Mouse (Mus musculus) midbrain, embryonic 10.5 days (tissue): ENCODE measurements at regions not wholly inside any gene's neighbourhood (a gene's known extent, or its start where the extent isn't known, plus 50 kb on each side); places are given as distances from the start of the nearest gene placed in this dataset.

ENCODE experiments used
- DNase-seq: peaks from one replicate; pipeline ENCODE4 v3.0.0-alpha.2; 2017; ENCODE audit warnings: low spot score
- H3K27ac ChIP-seq: fragments of 300-500 bp; sonication (generic); replicated peaks from 2 replicates; pipeline ENCODE4 v1.5.1; 2016; ENCODE audit warnings: mild to moderate bottlenecking
- H3K27me3 ChIP-seq: fragments of 300-500 bp; sonication (generic); 2 replicates; pipeline ENCODE4 v1.6.1; 2016; ENCODE audit warnings: low read depth, mild to moderate bottlenecking; ENCODE audit not compliant: poor library complexity, severe bottlenecking
- H3K36me3 ChIP-seq: fragments of 300-500 bp; sonication (generic); 2 replicates; pipeline ENCODE4 v1.6.1; 2016; ENCODE audit warnings: mild to moderate bottlenecking, moderate library complexity
- H3K4me1 ChIP-seq: fragments of 300-500 bp; sonication (generic); 2 replicates; pipeline ENCODE4 v1.6.1; 2016
- H3K4me3 ChIP-seq: fragments of 300-500 bp; sonication (generic); 2 replicates; pipeline ENCODE4 v1.5.1; 2016; ENCODE audit warnings: mild to moderate bottlenecking, moderate library complexity
- H3K9me3 ChIP-seq: fragments of 300-500 bp; sonication (generic); replicated peaks from 2 replicates; pipeline ENCODE4 v1.6.1; 2016; ENCODE audit warnings: mild to moderate bottlenecking
- WGBS: fragments of 180-500 bp; shearing (Covaris S2); methylation state at CpG from one replicate; pipeline ENCODE4 v1.1.7; 2016; 5-methylcytosine and 5-hydroxymethylcytosine counted together

- Histone ChIP-seq H3K4me1 (no peaks in the 10 kb centered on the region), H3K27me3 (no peaks in the 10 kb centered on the region), H3K36me3 (no peaks in the 10 kb centered on the region), H3K27ac (no peak overlapping the region), H3K9me3 (no peaks in the 10 kb centered on the region), H3K4me3 (no peak overlapping the region)
- WGBS: 80% methylated on average over 2 of the region's 2 CpGs
- DNase-seq: no peak
These were observed 382.5 kb upstream of the Rack1 start for GRCm38 (mm10) chr11:48417615-48418014.

GRCm38 (mm10) chr11:48398032-48398431, 402.1 kb upstream of the Rack1 start:
- Histone ChIP-seq H3K9me3 (no peaks in the 10 kb centered on the region), H3K4me3 (no peak overlapping the region), H3K4me1 (no peaks in the 10 kb centered on the region), H3K27me3 (no peaks in the 10 kb centered on the region), H3K27ac (no peak overlapping the region), H3K36me3 (no peaks in the 10 kb centered on the region)
- DNase-seq: no peak
- 75% methylated on average over 2 of the region's 2 CpGs for WGBS

DNA sequence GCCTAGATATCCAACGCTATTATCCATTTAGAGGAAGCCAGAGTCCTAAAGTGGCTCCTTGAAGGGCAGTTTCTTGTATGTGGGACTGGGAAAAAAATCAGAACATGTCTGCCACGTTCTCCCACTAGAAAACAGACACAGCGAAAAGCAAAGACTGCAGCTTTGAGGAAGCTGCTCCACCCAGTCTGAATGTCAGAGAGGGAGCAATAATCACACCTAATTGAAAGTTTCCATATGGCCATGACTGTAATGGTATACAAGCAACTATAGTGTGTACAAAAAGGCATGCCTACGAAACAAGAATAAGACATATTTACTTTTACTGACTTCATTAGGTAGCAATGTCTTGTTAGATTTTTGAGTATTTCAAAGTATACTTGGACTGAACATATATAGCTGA, 392.7 kb upstream of the Sgcd start:
- Histone ChIP-seq H3K36me3 (no peaks in the 10 kb centered on the region), H3K4me3 (no peak overlapping the region), H3K9me3 (no peaks in the 10 kb centered on the region), H3K27me3 (no peaks in the 10 kb centered on the region), H3K27ac (no peak overlapping the region), H3K4me1 (peaks cover 19% of the 10 kb centered on the region)
- no peak for DNase-seq
- WGBS: 86% methylated on average over 4 of the region's 4 CpGs

GRCm38 (mm10) chr11:48378044-48378443, 389.3 kb upstream of the Sgcd start:
- H3K27ac ChIP-seq: no peak overlapping the region
- no peaks in the 10 kb centered on the region for H3K36me3 ChIP-seq
- H3K4me1 ChIP-seq: peaks cover 20% of the 10 kb centered on the region
- no peaks in the 10 kb centered on the region for H3K9me3 ChIP-seq
- H3K4me3 ChIP-seq: no peak overlapping the region
- no peaks in the 10 kb centered on the region for H3K27me3 ChIP-seq
- no peak for DNase-seq
- 59% methylated on average over 4 of the region's 4 CpGs for WGBS

DNA sequence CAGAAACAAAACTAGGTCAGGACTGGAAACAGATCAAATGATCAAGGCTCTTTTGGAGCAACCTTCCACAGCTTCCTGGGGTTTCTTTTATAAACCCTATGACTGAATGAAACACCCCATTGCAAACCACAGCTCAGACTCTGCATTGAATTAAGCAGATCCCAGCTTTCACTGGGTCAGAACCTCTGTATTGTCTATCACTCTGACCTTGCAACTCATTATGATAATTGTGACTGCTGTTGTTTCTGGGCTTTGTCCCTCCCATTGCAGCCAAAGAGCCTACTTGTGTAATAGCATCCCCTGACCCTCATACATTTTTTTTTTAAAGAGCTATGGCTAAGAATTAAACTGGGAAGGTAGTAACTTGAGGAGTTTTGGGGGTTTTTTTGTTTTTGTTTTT, 388.5 kb upstream of the Sgcd start:
- DNase-seq: no peak

DNA sequence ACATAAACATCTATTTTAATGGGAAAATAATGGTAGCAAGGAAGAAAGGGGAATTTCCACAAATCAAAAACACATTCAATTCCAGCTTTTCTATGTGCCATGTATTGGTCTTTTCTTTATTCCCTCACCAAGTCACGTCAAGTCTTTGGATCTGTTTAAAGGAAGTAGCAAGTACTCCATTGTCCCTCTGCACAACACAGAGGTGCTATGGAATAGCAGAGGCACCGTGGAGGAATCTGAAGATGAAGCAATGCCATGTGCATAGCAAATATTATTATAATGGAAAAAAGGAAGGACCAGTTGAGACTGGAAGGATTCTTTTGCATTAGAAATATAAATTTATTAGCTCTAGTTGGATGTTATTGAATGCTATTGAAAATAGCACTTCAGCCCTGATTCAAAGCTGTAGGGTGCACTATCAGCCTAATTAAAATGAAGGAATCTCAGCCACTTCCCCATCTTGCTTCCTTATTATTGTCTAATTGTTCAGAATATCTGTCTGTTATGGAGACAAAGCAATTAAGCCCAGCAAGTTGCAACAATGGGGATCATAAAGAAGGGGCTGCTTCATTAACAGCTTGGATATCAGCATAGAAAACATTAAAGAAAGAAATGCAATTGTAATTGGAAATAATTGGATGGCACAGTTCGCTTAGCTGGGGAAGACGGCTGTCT, 362.7 kb upstream of the Sgcd start:
- no peak for DNase-seq
- no peak overlapping the region for H3K4me3 ChIP-seq
- H3K27ac ChIP-seq: no peak overlapping the region
- H3K9me3 ChIP-seq: no peaks in the 10 kb centered on the region
- no peaks in the 10 kb centered on the region for H3K36me3 ChIP-seq
- H3K27me3 ChIP-seq: no peaks in the 10 kb centered on the region
- 87% methylated on average over 4 of the region's 4 CpGs for WGBS
- H3K4me1 ChIP-seq: no peaks in the 10 kb centered on the region

More for the DNA sequence above, 388.5 kb upstream of the Sgcd start:
- H3K4me1 ChIP-seq: peaks cover 20% of the 10 kb centered on the region
- no peak overlapping the region for H3K27ac ChIP-seq
- no peaks in the 10 kb centered on the region for H3K27me3 ChIP-seq
- no peaks in the 10 kb centered on the region for H3K36me3 ChIP-seq
- no peak overlapping the region for H3K4me3 ChIP-seq
- H3K9me3 ChIP-seq: no peaks in the 10 kb centered on the region

DNA sequence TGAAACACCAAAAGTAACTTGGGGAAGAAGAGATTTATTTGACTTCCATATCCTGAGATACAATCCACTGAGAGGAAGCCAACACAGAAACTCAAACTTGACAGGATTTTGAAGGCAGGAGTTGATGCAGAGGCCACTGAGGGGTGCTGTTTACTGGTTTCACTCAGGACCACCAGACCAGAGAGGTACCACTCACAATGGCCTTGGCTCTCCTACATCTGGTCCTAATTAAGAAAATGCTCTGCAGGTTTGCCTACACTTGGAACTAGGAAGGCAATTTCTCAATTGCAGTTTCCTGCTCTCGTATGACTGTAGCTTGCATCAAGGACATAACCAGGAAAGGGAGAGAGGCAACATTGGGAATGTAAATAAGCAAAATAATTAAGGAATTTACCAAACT, 325.7 kb upstream of the Sgcd start:
- Histone ChIP-seq H3K4me3 (no peak overlapping the region), H3K36me3 (no peaks in the 10 kb centered on the region), H3K4me1 (no peaks in the 10 kb centered on the region), H3K27ac (no peak overlapping the region), H3K27me3 (no peaks in the 10 kb centered on the region), H3K9me3 (no peaks in the 10 kb centered on the region)
- DNase-seq: no peak
- 48% methylated on average over 1 of the region's 1 CpGs for WGBS

GRCm38 (mm10) chr11:48295370-48295769, 306.6 kb upstream of the Sgcd start:
- no peak overlapping the region for H3K4me3 ChIP-seq
- 85% methylated on average over 3 of the region's 3 CpGs for WGBS
- no peaks in the 10 kb centered on the region for H3K27me3 ChIP-seq
- H3K36me3 ChIP-seq: no peaks in the 10 kb centered on the region
- H3K9me3 ChIP-seq: no peaks in the 10 kb centered on the region
- no peak for DNase-seq
- no peaks in the 10 kb centered on the region for H3K4me1 ChIP-seq
- no peak overlapping the region for H3K27ac ChIP-seq

- Histone ChIP-seq H3K27me3 (no peaks in the 10 kb centered on the region), H3K4me3 (no peak overlapping the region), H3K9me3 (no peaks in the 10 kb centered on the region), H3K4me1 (no peaks in the 10 kb centered on the region), H3K27ac (no peak overlapping the region), H3K36me3 (no peaks in the 10 kb centered on the region)
- 91% methylated on average over 3 of the region's 3 CpGs for WGBS
- DNase-seq: no peak
These were observed 273.7 kb upstream of the Sgcd start for GRCm38 (mm10) chr11:48262492-48262891.

DNA sequence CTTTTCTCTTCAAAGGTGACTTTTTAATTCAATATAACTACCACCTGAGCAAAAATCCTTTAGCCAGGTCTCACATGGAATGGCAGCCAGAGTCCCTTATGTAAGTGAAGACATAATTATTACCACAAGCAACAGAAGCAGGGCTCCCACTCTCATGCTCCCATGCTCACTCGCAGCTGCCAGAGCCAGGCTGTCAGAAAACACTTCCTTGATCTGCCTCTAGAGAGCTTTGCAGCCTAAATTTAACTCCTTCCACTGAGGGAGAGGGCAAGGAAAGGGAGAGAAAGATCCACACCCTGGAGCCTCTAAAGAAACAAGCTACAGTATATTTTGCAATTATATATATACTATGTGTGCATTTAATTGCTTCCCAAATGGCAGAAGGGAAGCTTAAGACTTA, 272.3 kb upstream of the Sgcd start:
- Histone ChIP-seq H3K27ac (no peak overlapping the region), H3K4me3 (no peak overlapping the region), H3K27me3 (no peaks in the 10 kb centered on the region), H3K36me3 (no peaks in the 10 kb centered on the region), H3K9me3 (no peaks in the 10 kb centered on the region), H3K4me1 (no peaks in the 10 kb centered on the region)
- no peak for DNase-seq
- 66% methylated on average over 1 of the region's 1 CpGs for WGBS

GRCm38 (mm10) chr11:48250678-48251317, 262.0 kb upstream of the Sgcd start:
- H3K27me3 ChIP-seq: no peaks in the 10 kb centered on the region
- WGBS: 59% methylated on average over 4 of the region's 4 CpGs
- H3K27ac ChIP-seq: no peak overlapping the region
- H3K4me1 ChIP-seq: no peaks in the 10 kb centered on the region
- no peaks in the 10 kb centered on the region for H3K9me3 ChIP-seq
- no peak overlapping the region for H3K4me3 ChIP-seq
- DNase-seq: no peak
- H3K36me3 ChIP-seq: no peaks in the 10 kb centered on the region

GRCm38 (mm10) chr11:48249315-48249714, 260.5 kb upstream of the Sgcd start:
- DNase-seq: no peak
- Histone ChIP-seq H3K36me3 (no peaks in the 10 kb centered on the region), H3K4me1 (no peaks in the 10 kb centered on the region; the same call in 1 of the 2 replicates), H3K9me3 (no peaks in the 10 kb centered on the region), H3K27me3 (no peaks in the 10 kb centered on the region), H3K27ac (no peak overlapping the region), H3K4me3 (no peak overlapping the region)
- 69% methylated on average over 1 of the region's 1 CpGs for WGBS

DNA sequence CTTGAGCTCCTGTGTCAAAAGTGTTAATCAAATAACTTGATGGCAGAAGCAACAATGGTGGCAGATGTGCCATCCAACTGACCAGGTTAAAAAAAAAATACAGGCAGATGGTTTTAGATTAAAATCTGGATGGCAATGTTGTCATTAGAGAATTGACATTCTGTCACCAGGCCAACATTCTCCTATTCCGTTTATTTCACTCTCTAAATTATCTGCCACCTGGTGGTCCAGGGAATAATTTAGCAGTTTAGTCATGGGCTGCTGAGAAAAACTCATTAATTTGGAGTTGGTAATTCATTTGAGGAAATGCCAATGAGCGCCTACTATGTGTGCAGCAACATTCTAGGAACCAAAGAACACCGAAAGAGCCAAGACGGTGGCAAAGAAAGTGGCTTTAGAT, 232.4 kb upstream of the Sgcd start:
- H3K4me1 ChIP-seq: no peaks in the 10 kb centered on the region
- 79% methylated on average over 4 of the region's 4 CpGs for WGBS
- H3K27me3 ChIP-seq: no peaks in the 10 kb centered on the region
- H3K9me3 ChIP-seq: no peaks in the 10 kb centered on the region
- no peaks in the 10 kb centered on the region for H3K36me3 ChIP-seq
- H3K27ac ChIP-seq: no peak overlapping the region
- no peak for DNase-seq
- H3K4me3 ChIP-seq: no peak overlapping the region
